ENCODE assay signal across 8 mouse cellular contexts in the genomic region with DNA sequence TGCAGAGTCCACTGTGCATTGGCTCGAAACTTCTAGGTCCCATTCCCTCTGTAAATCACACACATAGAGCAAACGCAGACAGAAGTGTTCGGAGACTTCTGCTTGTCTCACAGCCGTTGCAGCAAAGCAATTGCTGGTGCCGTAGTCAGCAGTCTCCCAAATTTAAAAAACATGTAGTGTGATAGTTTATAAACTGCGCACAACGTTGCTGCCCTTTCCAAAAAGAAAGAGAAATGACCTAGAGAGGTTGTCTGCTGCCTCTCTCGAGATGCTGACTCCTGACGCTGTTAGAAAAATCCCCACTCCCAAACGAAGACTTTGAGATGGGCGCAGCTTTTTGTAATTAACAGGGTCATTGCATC. TPM values are rescaled to one million over a fixed set of nuclear protein-coding genes. Genes with fewer than 3 reads are reported as not detected.
DNase-seq lines count a peak whose midpoint lies in the region; ATAC-seq lines count a peak whose summit lies in the region.

No protein-coding gene starts in this region.

- 23% methylated on average over 11 of the region's 11 CpGs for WGBS in kidney, embryonic 14.5 days
- WGBS in embryonic facial prominence, embryonic 10.5 days = 21% methylated on average over 11 of the region's 11 CpGs
- WGBS in hindbrain, embryonic 14.5 days = 35% methylated on average over 11 of the region's 11 CpGs
- WGBS in midbrain, embryonic 13.5 days = 35% methylated on average over 11 of the region's 11 CpGs

- H3K4me2 ChIP-seq in kidney, embryonic 14.5 days (replicated peaks; ENCODE audit: low read depth, low read length) = peak overlapping the region; percentile 89
- H3K4me2 ChIP-seq in hindbrain, embryonic 14.5 days (replicated peaks) = peak overlapping the region; percentile 85
- peak overlapping the region; percentile 95 for H3K4me2 ChIP-seq in midbrain, embryonic 13.5 days (replicated peaks)

- H3K27me3 ChIP-seq in kidney, embryonic 14.5 days (ENCODE audit: control insufficient read depth, insufficient read depth, low read length) = no peaks in the 10 kb centered on the region; the same call in 1 of the 2 replicates
- peaks cover 36% of the 10 kb centered on the region for H3K27me3 ChIP-seq in embryonic facial prominence, embryonic 10.5 days (replicated peaks; ENCODE audit: low read depth, poor library complexity, severe bottlenecking)
- H3K27me3 ChIP-seq in hindbrain, embryonic 14.5 days (ENCODE audit: control insufficient read depth, insufficient read depth, low read length) = peaks cover 8% of the 10 kb centered on the region
- peaks cover 33% of the 10 kb centered on the region for H3K27me3 ChIP-seq in midbrain, embryonic 13.5 days

- 0 out of 2 replicates have a peak, but pooled peaks cover 4% of the 10 kb centered on the region for H3K4me1 ChIP-seq in kidney, embryonic 14.5 days (ENCODE audit: control insufficient read depth, insufficient read depth, low read length)
- peaks cover 43% of the 10 kb centered on the region for H3K4me1 ChIP-seq in embryonic facial prominence, embryonic 10.5 days
- peaks cover 7% of the 10 kb centered on the region; the same call in 1 of the 2 replicates for H3K4me1 ChIP-seq in hindbrain, embryonic 14.5 days (replicated peaks; ENCODE audit: control insufficient read depth, insufficient read depth, low read length)
- H3K4me1 ChIP-seq in midbrain, embryonic 13.5 days (replicated peaks) = peaks cover 16% of the 10 kb centered on the region

- peak overlapping the region; percentile 47; the same call in 1 of the 2 replicates for H3K9ac ChIP-seq in kidney, embryonic 14.5 days (ENCODE audit: low read depth, low read length)
- no peak overlapping the region for H3K9ac ChIP-seq in hindbrain, embryonic 14.5 days
- peak overlapping the region; percentile 68; the same call in 1 of the 2 replicates for H3K9ac ChIP-seq in midbrain, embryonic 13.5 days (replicated peaks)

- H3K36me3 ChIP-seq in kidney, embryonic 14.5 days (ENCODE audit: control insufficient read depth, insufficient read depth, low read length) = no peaks in the 10 kb centered on the region
- no peaks in the 10 kb centered on the region for H3K36me3 ChIP-seq in embryonic facial prominence, embryonic 10.5 days (replicated peaks)
- H3K36me3 ChIP-seq in hindbrain, embryonic 14.5 days (replicated peaks; ENCODE audit: control insufficient read depth, insufficient read depth) = no peaks in the 10 kb centered on the region
- H3K36me3 ChIP-seq in midbrain, embryonic 13.5 days = no peaks in the 10 kb centered on the region

- DNase-seq in kidney, adult 11 months = no peak
- no peak for DNase-seq in embryonic facial prominence, embryonic 10.5 days (ENCODE audit: low spot score)
- DNase-seq in hindbrain, embryonic 14.5 days (ENCODE audit: low spot score) = no peak
- no peak for DNase-seq in adipocyte (ENCODE audit: low spot score)
- DNase-seq in cerebellum, adult 11 months = no peak
- no peak for DNase-seq in B cell, adult 2 months

- H3K4me3 ChIP-seq in kidney, embryonic 14.5 days (ENCODE audit: low read length) = peak overlapping the region; percentile 57
- peak overlapping the region; percentile 64 for H3K4me3 ChIP-seq in embryonic facial prominence, embryonic 10.5 days
- peak overlapping the region; percentile 39 for H3K4me3 ChIP-seq in hindbrain, embryonic 14.5 days (replicated peaks; ENCODE audit: low read length)
- H3K4me3 ChIP-seq in midbrain, embryonic 13.5 days (replicated peaks) = peak overlapping the region; percentile 49

- H3K9me3 ChIP-seq in kidney, embryonic 14.5 days (ENCODE audit: control insufficient read depth, low read length) = no peaks in the 10 kb centered on the region
- H3K9me3 ChIP-seq in embryonic facial prominence, embryonic 10.5 days = no peaks in the 10 kb centered on the region
- H3K9me3 ChIP-seq in hindbrain, embryonic 14.5 days (ENCODE audit: control insufficient read depth, low read length) = no peaks in the 10 kb centered on the region
- no peaks in the 10 kb centered on the region for H3K9me3 ChIP-seq in midbrain, embryonic 13.5 days

- peak overlapping the region; percentile 71; the same call in 1 of the 2 replicates for H3K27ac ChIP-seq in kidney, embryonic 14.5 days (ENCODE audit: low read depth, low read length)
- peak overlapping the region; percentile 87 for H3K27ac ChIP-seq in embryonic facial prominence, embryonic 10.5 days (replicated peaks)
- H3K27ac ChIP-seq in hindbrain, embryonic 14.5 days = no peak overlapping the region
- no peak overlapping the region for H3K27ac ChIP-seq in midbrain, embryonic 13.5 days

- no peak for ATAC-seq in kidney, embryonic 14.5 days (ENCODE audit: low FRiP score, low TSS enrichment)
- ATAC-seq in hindbrain, embryonic 14.5 days (ENCODE audit: low FRiP score) = no peak
- no peak for ATAC-seq in midbrain, embryonic 13.5 days

RNA-seq across cellular contexts. Expression of a gene that starts 0.6 kb away (rescaled TPM):
- 36.2 and 51.3 TPM in 2 replicates for polyA plus RNA-seq in kidney, embryonic 14.5 days (2014; fragmentation: Nextera tagmentation; extraction: Ambion mirVana)
- 13.1 and 19.3 TPM in 2 replicates for polyA plus RNA-seq in embryonic facial prominence, embryonic 10.5 days (2016; fragmentation: Nextera tagmentation; extraction: Ambion mirVana)
- polyA plus RNA-seq in hindbrain, embryonic 14.5 days (2014; fragmentation: Nextera tagmentation; extraction: Ambion mirVana) = 15.1 and 15.7 TPM in 2 replicates
- 2.4 and 3.4 TPM in 2 replicates for polyA plus RNA-seq in midbrain, embryonic 13.5 days (2015; fragmentation: Nextera tagmentation; extraction: Ambion mirVana)

Comparison
In these comparisons a context has a peak if more than half of its experiments do, and no peak if none do; other contexts are left out.
1. H3K27ac ChIP-seq: peak in kidney, embryonic 14.5 days (single experiment) and embryonic facial prominence, embryonic 10.5 days (single experiment); none in hindbrain, embryonic 14.5 days (single experiment) and midbrain, embryonic 13.5 days (single experiment).
2. Peak in every context shown above with its lines, with median percentiles within 50 percentile points of each other: H3K4me2 ChIP-seq and H3K4me3 ChIP-seq.